Mouse (Mus musculus) retina, adult 2 months (tissue): ENCODE results near the gene Sbp.

ENCODE experiments used
- DNase-seq: peaks from one replicate; pipeline ENCODE4 v3.0.0-alpha.2; 2012; ENCODE audit warnings: low read depth, low spot score

Gene Sbp

GRCm38 (mm10) chr17:23989802-23990201 lies 48.3 kb downstream of the Sbp start:
- DNase-seq = no peak

DNA sequence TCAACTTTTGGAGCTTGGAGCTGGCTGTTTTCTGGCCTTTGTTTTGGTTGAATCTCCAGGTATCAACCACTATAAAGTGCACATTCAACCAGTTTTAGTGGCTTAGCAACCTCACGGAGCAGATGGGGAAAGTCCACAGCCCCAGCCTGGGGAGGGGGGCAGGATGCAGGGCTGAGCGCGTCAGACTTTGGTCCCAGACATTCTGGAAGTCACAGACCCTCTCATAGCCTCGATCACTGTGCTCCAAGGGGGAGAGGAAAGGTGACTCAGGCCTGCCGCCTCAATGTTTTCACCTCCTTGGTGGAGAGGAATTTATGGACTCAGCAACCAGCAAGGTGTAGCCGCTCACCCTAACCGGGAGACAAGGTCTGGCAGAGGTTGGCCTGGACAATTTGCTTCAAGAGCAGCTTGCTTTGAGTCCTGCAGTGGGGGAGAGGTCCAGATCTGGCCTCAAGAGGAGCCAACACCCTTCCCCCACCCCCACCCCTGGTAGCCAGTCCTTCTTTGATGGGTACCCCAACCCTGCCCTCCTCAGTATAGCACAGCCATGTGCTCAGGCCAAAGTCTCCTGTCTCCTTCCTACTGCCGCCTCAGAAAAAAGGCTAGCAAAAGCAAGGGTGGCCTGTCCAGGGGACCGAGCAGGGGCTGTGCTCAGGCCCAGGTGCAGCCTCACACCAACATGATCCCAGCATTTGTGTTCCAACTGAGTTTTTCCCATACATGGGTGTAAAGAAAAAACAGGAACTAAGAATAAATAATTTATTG lies 51.5 kb downstream of the Sbp start:
- no peak for DNase-seq

GRCm38 (mm10) chr17:23993559-23994428 lies 52.3 kb downstream of the Sbp start:
- peak; percentile 51 for DNase-seq

DNA sequence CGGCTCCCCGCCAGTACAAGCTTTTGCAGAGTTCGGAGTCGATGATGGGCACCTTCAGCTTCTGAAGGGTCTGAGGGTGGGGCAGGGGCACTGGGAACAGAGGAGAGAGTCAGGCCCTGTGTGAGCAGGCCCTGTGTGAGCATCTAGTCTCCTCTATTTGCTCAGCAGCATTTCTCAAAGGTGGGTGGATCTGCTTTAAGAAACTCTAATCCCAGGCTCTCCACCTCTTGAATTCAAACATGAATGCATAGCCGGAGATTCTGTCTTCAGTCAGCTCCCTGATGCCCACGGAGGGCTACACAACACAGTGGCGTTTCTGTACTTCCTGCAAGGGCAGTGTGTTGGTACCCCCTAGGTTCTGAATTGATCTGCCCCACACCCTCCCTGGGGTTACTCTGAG lies 53.2 kb downstream of the Sbp start:
- no peak for DNase-seq
